Mouse (Mus musculus): ENCODE measurements around the gene Themis3.
"Not testable (repeated sequence)": the region's sequence is repeated elsewhere in the genome, so short reads cannot be mapped to it uniquely, and the experiment has no call there.

Gene Themis3

DNA sequence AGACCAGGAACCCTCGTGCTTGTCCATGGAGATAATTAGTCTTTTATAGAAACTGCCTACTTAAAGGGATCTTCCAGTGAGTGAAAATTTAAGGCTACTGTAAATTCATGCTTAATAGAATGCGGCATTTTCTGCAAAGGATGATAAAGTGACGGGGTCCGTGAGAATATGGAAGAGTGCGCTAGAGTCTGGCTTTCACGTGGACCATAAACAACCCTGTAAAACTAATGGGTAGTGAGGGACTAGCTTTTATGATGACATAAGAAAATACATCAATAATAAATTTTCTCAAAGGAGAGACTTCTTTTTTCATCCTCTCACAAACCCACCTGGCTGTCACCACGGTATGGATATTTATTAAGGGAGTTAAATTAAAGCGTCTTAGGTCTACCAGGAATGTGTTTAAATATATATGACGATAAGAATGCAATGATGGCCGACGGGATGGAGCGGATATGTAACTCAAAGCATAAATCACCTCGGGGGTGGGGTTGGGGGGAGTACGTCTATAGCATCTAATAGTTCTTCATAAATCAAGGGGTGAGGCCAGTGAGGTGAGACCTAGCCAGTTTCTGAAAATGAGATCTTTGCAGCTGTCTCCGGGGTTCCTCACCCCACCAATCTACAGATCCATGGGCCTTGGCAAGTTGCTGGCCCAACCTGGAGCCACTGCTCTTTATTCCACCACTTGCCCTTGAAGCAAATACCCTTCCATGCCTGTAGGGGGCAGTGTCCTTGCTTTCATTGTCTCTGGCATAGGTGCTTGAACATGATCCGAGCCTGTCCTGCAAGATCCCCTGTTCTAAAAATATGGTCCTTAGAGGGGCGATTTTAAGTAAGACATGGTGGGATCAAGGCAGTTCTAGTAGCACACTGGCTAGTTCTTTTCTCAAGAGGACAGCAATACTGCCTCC is 35.8 kb downstream of the Themis3 start:
- peak; percentile 3 for DNase-seq (ENCODE audit: low read depth, low spot score)

DNA sequence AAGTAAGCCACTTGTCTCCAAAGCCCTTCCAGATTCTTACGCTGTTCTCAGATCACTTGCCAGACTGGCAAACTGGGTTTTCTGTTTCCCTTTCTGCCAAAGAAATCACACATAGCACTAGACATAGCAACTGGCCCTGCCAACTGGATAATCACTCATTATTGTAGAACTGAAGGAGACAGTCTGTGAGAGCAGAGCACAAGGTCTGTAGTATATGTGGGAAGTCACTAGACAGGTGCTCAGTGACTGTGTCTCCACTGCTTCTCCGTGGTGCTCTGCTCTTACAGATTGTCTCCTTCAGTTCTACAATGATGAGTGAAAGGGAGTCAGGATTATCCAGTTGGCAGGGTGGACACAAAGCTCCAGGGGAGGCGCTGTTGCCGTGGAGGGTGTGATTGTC is 41.7 kb downstream of the Themis3 start:
- DNase-seq (ENCODE audit: low read depth, low spot score), result no peak

DNA sequence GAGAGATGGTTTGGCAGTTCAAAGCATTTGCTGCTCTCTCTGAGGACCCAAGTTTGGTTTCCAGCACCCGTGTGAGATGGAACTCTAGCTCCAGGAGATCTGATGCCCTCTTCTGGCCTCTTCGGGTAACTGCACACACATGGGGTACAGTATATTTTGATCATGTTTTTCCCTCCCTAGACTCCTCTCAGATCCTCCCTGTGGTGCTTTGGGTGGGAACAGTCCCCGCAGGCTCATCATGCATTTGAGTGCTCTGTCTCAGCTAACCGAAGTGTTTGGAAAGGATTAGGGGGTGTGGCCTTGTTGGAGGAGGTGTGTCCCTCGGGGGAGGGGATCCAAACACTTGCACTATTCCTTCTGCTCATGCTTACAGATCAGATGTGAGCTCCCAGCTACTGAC is 43.9 kb downstream of the Themis3 start:
- DNase-seq (ENCODE audit: low read depth, low spot score), result no peak

DNA sequence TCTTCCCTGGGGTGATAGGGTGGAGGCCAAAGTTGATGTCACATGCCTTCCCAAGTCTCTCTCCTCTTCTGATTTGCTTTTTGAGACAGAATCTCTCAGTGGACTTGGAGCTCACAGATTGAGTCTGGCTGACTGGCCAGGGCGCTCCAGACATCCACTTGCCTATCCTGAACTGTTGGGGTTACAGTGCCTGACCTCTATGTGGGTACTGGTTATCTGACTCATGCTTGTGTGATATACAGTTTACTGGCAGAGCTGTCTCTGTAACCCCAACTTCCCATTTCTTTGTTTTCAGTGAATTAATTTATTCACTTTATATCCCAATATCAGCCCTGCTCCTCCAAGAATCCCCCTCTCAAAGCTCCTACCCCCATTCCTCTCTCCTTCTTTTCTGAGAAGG is 62.1 kb downstream of the Themis3 start:
- DNase-seq (ENCODE audit: low read depth, low spot score), result no peak

DNA sequence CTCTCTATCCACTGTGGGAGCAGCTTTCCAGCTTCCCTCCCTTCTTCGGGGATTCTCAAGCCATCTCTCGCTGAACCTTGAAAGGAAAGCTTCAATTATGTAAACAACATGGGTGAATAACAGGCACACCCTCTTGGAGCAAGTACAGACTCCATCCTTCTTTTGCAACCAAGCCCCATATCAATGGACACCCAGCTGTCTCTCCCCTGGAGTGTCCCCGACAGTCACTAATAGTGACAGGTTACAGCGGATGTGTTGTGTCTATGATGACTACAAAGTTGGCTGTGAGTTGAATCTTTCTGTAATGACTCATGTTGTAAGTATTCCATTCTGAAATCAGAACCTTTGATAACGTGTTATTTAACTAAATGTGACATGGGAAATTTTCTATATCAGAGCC is 71.0 kb downstream of the Themis3 start:
- DNase-seq (ENCODE audit: low read depth, low spot score), result no peak

DNA sequence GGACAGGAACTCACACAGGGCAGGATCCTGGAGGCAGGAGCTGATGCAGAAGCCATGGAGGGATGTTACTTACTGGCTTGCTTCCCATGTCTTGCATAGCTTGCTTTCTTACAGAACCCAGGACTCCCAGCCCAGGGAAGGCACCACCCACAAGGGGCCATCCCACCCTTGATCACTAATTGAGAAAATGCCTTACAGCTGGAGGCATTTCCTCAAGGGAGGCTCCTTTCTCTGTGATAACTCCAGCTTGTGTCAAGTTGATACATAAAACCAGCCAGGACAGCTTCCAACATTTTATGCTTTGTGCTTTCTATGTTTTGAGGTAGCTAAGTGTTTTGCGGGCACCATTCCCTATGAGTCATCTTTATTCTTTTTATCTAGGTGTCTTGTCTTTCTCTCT is 71.8 kb downstream of the Themis3 start:
- DNase-seq (ENCODE audit: low read depth, low spot score), result not testable (repeated sequence)

DNA sequence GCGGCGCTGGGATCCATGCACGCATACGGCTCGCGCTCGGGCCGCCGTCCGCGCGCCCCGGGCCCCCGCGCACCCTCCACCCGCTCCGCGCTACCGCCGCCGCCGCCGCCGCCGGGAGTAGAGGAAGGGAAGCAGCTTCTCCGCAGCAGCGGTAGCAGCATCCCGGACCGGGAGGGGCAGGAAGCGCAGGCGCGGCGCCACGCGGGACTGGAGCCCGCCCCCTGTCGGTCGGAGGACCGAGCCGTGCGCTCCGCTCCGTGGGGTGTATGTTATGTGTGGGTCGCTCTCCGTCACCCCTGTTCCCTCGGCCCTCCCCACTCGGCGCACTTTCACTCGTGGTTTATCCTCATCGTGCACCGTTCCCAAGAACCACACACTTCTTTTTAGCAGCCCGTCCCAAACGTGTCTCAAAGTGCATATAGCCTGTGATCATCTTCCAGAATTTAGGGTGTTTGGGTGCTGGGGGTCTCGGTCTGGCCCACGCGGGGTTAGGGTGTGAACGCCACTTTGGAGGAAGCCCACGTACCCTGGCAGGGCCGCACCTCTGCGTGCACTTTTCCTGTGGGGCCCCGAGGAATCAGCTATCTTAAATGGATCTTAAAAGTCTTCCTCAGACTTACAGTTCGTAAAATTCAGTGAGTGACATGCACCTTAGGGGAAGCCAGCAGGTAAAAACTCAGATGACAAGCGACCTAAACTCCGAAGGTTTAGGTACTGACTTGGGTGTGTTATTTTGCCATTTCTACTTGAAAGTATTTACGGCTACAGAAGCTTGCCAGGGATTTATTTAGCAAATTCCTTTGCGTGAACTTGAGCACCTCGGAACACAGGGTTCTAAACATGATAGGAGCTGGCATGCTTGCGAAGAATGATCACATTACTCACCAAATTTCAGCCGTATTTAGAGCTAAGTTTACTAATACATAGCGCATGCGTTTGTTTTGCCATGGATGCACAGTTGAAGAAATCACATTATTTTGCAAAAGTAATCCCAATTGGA is 74.6 kb downstream of the Themis3 start, which contains the start of gene Rab12:
Gene Rab12 (minus strand): TSS at position 176 of the 1,000 bp plus-strand sequence.
- peak; percentile 94 for DNase-seq (ENCODE audit: low read depth, low spot score)

DNA sequence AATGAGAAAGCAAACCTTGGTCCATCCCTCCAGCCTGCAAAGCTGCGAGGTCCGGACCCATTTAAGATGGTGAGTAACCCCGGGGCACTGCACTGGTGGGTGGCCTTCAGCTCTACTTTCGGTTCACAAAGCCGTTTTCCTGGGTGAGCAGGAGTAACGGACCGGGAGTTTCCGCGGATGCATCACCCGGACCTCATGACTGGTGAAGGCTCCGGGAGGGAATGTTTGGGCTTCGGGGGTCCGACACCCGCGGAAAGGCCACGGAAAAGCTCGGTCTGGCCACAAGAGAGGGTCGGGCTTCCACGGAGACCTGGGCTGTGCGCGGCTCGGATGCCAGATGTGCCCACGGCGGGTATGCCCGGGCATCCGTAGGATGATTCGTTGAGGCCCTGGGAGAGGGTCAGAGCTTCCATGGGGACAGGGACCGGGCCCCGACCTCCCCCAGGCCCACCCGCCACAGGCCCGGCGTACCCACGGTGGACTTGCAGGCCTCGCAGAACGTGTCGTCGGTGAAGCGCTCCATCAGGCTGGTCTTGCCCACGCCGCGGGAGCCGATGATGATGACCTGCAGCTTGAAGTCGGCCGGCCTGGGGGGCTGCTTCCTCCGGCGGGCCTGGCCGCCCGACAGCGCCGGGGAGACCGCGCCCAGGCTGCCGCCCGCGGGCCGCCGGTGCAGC is 75.4 kb downstream of the Themis3 start:
- DNase-seq (ENCODE audit: low read depth, low spot score), result peak; percentile 55

DNA sequence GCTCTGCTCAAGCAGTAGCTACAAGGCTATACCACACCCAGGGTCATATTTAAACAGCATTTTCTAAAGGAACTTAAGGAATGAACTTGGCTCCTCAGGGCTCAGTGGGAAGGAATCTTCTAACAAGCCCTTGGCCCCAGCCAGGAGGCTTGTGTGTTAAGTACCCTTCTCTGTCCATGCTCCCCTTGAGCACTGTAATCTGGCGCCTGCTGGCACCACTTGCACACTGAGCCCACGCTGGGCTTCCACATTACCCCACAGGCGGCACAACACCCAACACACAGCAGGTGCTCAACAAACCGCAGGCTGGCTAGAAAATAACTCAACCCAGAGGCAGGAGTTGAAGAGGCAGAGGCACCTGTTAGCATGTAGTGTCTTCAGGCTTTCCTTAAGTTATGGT is 77.5 kb downstream of the Themis3 start:
- DNase-seq (ENCODE audit: low read depth, low spot score), result no peak

DNA sequence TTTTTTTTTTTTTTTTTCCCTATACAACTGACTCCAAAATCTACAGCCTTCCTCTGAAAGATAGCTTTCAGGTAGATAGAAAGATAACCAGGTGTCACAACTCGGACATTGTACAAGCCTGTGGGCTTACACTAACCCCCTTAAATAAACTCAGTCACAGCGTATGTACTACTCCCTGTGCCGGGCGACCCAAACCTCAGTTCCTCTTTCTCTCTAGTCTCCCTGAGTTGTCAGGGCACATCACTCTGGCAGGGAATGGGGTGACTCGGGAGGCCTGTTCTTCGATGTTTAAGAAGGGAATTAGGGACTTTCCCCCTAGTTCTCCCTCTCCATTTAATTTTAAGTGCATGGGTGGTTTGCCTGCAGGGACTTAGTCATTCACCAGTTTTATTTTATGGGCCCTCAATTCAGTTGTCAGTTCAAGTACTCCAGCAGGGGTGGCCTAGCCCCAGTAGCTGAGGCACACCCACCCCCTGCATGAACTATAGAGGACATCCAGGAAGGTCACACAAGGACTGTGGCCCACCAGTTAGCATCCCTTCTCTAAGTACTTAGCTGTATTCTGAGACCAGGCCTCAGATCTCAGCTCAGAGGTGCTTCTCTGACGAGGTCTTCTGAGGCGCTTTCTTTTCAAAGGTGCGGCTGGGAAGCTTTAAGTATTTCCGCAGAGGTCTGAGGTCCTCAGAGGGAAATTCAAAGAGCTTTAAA is 80.0 kb downstream of the Themis3 start:
- DNase-seq (ENCODE audit: low read depth, low spot score), result no peak

DNA sequence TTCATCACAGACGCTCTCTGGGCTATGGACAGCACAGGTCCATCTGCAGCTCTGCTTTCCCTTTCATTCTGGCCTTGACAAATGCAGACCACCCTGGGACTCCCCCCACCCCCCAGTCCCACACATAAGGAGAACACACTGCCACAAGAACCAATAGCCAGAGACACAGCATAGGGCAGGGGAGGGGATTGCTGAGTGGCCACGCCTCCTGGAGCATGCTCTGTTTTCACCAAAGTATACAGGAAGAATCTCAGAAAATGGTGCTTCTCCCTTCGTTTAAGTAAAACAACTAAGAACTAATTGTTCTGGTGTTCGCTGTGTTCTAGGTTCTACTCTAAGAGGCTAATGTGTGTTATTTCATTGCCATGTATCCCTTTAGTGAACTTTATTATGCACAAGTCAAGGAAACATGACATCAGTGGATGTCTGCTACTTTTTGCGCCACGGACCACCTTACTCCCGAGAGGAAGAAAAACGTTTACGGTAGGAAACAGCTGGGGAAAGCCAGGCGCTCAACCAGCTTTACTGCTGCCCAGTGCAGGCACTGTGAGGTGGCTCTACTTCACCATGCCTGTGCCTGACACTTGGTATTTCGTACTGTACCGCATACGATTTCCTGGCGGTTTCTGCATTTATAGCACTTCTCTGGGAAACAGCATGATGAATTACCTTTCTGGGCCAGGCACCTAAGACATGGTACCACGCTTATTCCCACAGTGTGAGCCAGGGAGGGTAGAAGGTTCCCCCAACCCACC is 82.0 kb downstream of the Themis3 start:
- DNase-seq (ENCODE audit: low read depth, low spot score), result peak; percentile 56

DNA sequence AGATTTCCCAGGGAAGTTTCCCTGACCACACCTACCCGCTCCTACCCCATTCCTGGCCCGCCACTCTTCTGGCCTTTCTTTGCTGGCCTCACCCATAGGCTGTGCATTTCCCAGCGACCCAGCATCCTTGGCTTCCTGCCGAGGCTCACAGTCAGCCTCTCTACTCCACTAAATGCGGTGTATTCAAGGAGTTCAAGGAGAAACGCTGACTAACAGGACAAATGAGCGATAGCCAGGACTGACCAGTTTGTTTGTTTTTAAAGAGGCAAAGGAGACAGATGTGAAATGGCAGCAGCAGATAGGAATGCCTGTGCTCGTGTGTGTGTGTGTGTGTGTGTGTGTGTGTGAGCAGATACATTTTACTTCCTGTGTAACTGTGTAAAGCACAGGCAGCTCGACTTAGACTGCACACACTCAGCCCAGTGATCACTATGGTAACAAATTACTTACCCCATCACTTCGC is 84.2 kb downstream of the Themis3 start:
- no peak for DNase-seq (ENCODE audit: low read depth, low spot score)

DNA sequence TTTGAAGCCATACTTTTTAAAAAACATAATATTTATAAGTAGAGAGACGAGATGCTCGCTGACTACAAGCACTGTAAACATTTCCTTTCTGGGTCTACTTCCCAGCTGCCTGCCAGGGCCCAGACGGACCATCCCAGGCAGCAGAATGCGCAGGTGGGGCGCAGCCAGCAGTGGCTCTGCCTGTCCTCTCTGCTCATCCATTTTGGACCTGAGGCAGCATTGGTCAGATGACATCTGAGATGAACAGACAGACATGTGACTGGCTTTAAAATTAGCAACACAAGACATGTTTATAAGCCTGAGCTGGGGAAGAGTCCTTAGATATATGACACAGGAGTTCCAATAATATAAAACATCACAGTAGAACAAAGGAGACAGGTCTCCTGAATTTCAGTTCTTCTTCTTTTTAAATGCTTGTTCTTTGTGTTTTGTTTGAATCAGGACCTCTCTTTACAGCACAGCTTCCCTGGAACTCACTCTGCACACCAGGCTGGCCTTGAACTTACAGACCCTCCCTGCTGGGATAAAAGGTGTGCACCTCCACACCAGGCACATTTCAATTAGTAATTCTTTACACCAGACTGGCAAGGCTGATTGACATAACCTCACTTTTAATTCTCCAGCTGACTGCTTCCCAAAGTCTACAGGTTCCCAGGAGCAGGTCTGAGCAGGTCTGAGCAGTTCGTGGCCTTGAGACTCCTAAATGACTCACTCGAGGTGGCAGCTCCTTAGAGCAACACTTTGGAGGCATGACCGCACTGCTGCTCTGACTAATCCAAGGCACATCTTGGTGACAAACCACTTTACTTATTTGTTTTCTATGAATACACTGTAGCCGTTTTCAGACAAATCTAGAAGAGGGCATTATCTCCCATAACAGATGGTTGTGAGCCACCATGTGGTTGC is 87.1 kb downstream of the Themis3 start:
- DNase-seq (ENCODE audit: low read depth, low spot score), result no peak

DNA sequence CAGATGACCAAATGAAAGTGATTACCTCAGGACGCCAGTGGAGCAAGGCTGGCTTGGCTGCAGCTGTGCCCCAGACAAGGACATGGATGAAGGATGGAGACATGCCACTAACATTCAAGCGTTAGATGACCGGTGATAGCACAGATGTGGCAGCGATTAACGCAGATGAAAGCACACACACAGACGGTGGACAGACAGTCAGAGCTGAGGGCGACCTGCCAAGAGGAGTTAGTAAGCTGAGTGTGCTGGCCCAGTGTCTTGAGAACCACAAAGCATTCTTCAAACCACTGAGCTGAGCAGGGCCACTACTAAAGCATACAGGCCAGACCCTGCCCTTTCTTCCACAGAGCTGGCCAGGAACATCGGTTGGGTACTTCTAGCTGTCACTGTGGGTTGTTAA is 89.5 kb downstream of the Themis3 start:
- DNase-seq (ENCODE audit: low read depth, low spot score), result no peak

All from CD4-positive, CD25-positive, alpha-beta regulatory T cell, adult 2 months (primary cell).